Mouse (Mus musculus) cerebellum, postnatal 4 days (tissue): ENCODE measurements around the gene Ccnd2.

Experiments
- DNase-seq, 2 experiments: peaks; one replicate each; pipeline ENCODE4 v3.0.0; 2022; ENCODE audit warnings: low spot score in 2 of 2, mixed read lengths in 1 of 2

Gene Ccnd2

DNA sequence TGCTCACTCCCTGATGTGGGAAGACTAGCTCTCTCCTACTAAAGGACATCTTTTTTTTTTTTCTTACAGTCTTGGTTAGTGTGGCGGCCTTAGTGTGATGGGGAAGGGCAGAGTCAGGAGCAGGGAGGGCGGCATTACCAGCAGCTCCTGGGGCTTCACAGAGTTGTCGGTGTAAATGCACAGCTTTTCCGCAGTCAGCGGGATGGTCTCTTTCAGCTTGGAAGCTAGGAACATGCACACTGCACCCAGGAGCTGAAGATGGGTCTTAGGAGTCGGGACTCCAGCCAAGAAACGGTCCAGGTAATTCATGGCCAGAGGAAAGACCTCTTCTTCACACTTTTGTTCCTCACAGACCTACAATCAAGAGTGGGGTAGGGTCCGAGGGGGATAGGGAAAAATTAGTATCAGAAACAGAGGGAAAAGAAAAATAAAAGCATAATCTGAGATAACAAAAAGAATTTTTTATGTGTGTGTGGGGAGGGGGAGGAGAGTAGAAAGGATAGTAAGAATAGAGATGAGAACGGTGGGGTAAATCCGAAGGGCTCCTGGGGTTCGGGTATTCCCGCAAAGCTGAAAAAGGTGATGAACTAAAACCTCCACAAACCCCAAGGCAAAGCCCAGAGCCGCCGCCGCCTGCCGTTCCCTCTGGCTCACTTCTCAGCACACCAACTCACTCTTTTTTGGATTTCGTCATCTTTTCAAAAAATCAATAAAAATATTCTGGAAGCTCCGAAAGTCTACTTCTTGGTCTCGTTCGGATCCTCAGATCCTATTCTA lies 3.3 kb downstream of the Ccnd2 start:
- DNase-seq: no peak

DNA sequence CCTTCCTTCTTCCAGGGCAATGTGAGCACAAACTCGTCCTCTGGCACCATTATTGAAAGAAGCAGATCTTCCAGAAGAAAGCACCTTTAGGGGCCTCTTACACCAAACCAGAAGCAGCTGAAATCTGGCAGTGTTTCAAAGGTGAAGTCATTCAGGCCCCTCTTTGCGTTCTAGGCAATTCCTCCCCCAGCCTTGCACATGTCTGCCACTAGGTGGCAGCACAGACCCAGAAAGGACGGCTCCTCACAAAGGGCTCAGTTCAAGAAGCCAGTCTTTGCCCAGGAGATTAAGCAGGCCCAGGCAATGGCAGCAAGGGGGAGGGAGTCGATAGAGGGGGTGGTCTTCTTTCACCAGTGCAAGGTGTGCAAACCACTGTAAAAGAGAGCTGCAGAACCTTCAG lies 4.3 kb downstream of the Ccnd2 start:
- peak; percentile 79 to 92 for DNase-seq

DNA sequence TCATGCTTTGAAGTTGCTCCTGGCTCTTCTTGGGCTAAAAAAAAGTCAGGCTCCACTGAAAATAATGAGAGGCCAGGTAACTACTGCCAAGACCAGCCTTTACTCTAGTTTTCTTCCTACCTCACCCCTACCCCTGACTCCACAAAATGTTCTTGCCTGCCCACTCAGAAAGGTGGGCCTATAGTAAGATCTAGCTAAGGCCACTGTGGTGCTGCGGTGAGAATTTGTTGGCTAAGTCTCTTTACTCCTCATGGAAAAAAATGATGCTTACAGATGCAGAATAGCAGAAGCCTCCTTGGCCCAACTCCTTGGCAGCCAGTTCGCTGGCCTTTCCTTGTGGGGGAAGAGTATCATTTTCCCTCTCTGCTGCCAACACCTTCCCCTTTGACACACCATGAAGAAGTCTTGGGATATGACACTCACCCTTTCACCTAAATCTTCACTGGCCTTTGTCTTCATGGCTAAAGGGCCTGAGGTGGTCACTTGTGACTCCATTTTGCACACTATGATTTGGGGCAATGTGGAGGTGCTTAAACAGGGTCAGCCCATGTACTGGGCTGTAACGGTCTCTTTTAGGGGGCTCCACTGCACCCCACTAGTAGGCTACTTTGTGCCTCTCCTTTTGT lies 5.6 kb downstream of the Ccnd2 start:
- no peak for DNase-seq

DNA sequence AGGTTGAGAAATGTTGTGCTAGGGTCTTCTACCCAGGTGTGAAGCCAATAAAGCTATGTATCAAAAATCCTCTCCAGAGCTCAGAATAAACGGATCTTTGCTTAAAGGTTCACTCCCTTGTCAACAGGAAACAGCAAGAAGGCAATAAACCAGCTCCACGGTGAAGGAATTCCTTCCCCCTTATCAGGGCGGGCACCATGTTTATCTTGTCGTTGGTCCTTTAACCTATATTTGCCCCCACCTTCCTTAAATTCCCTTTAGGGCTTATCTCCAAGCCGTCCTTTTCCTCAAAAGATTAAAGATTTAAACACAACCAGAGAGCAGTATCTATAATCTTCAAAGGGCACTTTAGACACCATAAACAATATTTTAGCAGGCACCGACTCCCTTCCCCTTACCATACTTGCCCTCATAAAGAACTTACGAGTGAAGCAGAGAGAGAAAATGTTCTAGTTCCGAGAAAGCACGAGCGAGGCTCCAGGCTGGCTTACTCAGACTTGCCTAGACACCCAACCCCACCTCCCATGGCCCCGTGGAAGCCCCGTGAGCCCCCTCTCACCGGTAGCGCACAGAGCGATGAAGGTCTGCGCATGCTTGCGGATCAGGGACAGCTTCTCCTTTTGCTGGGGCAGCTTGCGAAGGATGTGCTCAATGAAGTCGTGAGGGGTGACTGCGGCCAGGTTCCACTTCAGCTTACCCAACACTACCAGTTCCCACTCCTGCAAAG lies 6.4 kb downstream of the Ccnd2 start:
- DNase-seq: no peak

DNA sequence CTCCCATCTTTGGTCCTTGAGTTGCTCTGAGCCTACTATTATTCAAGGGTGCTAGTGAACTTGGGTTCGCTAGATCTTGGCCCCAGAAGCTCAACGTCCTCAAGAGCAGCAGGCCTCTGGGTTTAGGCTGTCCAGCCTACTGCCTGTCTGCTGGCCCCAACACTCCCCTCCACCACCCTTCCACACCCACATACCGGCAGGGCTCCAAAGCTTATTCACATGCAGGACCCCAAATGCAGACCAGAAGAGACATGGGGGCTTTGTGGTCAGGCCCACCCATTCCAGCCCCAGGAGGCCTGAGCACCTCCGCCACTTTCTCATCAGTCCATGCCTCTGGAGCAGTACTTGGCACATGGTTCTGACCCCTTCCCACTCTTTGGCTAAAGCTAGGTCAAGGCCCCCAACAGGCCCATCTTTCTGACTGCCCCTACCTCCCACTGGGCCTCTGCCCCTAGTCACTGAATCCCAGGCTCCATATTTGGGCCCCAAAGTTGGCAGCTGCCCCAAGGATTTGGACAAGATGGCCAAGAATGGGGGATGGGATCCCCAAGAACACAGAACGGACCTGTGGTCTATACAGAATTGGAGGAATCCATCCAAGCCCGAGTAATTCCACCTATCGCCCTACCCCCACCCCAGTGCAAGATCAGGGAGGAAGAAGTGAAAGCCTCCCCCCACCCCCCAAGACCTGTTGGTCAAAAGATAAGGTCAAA lies 8.3 kb downstream of the Ccnd2 start:
- no peak for DNase-seq

DNA sequence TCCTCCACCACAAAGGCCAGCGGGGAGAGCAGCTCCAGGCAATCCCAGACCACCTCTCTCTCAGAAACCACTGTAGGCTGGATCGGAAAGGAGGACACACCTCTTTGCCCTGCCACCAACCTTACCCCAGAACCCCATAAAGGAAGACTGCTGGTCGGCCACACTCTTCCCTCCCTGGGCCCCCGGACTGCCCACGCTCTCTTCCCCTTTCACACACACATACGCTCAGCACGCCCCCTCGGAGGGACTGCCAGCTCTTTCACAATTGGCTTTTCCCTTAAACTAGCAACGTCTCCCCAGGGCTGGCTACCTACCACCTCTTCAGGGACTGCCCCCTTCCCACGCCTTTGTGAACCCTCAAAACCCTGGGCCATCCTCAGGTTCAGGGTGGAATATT lies 8.9 kb downstream of the Ccnd2 start:
- DNase-seq: no peak

DNA sequence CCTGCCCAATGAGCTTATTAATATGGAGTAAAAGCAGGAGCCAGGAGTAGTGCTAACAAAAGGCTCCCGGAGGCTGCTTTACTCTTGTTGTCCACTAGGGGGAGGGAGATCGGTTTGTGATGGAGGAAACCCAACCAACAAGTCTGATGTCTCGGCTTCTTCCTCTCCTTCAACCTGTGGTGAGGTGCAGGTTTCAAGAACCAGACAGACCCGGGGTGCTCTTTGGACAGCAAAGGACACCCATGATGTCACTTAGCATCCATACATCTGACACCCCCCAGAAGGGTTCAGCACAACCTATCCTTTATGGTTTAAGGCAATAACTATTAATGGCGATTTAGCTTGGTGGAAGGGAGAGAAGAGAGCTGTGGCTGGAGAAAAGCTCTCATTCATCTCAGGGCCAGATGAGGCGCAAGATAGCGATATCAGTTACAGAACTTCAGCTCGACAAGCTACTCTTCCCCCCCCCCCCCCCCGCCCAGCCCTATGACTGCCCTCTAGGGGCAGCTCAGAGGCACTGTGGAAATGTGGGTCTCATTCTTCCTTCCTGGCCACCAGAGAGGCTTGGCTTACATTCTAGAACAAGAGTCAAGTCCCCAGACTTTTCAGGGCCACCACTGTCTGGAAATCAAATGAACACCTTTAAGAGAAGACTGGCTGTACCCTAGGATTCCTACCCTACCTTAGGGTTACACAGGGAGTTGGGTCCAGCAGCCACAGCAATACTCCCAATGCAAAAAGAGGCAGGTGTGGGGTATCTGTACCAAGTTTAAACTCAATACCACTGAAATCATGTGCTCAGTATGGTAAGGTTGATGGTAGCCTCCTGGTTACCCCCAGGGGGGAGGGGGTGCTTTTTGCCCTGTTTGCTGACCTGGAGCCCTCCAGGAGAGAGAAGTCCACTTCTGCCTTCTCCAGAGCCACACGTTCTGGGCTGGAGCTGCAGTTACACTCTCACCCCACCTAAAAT lies 9.6 kb downstream of the Ccnd2 start:
- no peak for DNase-seq

DNA sequence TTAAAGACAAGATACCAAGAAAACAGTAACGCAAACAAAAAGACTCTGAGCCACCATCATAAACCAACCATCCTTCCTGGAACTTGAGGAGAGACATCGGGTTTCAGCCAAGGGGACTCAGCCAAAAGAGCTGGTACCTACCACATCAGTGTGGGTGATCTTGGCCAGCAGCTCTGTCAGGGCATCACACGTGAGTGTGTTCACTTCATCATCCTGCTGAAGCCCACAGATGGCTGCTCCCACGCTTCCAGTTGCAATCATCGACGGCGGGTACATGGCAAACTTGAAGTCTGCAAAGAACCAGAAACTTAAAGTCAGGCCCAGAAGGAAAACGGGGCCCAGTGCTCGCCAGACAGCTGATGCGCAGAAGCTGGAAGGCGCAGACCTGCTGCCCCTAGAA lies 13.0 kb downstream of the Ccnd2 start:
- no peak for DNase-seq

DNA sequence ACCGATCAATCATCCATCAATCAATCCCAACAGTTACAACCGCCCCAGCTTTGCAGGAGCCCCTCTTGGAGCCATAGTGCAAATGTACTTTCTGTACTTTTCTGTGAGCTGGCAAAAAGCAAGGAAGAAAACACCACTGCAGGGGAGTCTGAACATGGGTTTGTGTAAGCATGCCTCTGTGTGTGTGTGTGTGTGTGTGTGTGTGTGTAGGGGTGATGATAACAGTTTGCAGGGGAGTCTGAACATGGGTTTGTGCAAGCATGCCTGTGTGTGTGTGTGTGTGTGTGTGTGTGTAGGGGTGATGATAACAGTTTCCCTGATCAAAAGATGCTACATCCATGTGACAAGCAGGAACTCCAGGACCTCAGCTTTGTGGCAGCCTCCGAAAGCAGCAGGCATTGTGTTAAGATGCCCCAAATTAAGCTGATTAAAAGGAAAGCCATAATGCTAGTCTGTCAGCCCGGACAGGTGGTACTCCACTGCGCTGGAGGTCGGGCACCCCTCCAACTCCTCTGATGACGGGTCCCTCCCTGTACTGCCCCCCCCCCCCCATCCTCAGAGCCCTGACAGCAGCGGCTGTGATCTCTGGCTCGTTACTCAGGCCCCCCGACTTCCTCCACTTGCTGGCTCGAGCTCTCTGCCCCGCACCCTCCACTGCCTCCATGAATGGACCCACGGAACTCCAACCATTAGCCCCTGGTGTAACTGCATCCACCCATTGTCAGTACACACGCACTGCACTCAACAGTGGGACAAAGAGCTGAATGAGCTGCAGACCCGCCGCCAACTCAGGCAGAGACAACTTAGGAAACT lies 18.4 kb downstream of the Ccnd2 start:
- peak in 1 of 2 experiments; percentile 64 for DNase-seq

DNA sequence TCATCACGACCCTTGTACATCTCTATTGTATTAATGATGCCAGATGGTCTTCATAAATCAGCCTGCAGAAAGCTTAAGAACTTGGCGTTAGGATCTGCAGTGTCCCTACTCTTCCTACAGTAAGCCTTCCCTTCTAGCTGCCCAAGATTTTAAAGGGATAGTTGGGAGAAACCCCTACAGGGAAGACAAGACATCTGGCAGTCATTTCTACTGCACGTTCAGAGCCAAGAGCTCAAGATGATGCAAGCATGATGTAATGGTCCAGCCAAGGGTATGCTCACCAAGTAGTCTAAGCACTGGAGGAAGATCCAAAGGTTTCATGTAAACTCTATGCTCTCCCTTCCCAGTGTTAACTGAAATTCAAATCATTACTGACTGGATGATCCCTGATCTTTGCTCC lies 19.3 kb downstream of the Ccnd2 start:
- no peak for DNase-seq

DNA sequence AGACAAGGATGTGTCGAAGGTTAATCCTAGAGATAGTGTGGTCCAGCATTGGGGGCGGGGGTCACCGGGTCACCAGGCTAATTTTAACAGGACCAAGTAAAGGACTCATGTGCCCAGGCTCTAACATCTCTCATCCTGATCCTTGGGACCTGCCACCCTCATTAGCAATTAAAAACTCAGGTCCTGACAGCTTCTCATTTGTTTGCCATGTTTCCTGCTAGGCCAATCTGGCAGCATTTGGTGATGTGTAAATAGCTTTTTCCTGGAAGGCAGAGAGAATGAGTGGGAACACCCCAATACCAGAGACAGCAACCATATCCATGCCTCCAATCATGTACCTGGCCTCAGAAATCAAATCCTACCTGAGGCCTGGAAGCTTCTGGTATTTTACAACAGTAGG lies 20.0 kb downstream of the Ccnd2 start:
- no peak for DNase-seq

DNA sequence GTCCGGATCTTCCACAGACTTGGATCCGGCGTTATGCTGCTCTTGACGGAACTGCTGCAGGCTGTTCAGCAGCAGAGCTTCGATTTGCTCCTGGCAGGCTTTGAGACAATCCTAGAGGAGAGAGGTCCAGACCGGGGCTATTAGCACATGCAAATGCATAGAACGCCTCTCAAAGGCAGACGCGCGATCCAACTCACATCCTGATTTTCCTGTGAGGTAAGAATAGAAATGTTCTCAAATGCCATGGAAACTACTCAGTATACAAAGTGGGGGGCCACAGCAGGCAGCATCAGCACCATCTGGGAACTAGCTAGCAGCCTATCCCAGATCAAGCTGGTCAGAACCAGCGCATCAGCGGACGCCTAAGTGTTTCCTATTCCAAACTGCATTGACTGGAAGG lies 21.6 kb downstream of the Ccnd2 start:
- DNase-seq: no peak

DNA sequence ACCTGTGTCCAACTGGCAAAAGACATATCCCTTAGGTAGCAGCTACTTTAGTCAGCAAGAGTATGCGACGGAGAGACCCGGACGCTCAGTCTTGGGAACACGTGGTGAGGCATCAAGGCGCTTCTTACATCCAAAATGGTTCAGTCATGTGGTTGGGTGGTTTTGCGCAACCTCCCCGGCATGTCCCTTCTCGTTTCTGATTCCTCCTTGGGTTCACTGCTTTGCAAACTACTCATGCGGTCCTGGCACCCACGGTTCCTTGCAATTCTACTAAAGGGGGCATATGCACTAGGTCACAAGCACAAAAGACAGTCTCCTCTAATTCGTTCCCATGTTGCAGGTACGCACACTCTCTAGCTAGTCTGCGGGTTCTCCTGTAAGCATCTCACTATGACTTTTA lies 22.3 kb downstream of the Ccnd2 start:
- no peak for DNase-seq

DNA sequence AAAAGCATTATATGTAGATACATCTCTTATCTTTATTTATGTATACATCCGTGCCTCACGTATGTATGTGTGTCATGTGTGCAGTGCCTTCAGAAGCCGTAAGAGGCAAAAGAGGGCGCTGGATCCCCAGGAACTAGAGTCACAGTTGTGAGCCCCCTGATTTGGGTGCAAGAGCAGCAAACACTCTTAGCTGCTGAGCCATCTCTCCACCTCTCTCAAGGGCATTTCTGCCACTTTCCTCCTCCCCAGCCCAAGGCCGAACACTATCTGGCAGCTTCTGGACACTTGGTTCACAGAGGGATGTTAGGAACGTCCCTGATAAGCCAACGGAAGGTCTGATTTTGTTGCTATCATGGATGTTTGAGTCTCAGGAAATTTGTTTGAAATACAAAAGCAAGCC lies 28.5 kb downstream of the Ccnd2 start:
- DNase-seq: no peak

DNA sequence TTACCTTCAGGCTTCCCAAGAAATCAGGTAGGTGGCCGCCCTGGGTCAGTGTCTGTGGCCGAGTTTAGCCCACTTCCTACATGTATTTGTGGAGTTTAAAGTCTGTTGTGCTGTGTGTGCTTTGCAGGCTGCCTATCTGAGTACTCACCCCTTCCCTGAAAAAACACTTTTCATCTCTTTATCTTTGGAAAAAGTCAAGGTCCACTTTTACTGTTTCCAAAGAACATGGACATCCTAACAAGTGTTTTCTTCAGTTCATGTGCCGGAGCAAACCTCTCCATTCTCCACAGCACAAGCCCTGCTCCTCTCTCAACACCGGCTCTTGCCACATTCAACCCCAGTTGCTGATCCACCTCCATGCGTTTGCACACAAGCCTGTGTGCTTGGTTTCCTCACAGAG lies 29.0 kb downstream of the Ccnd2 start:
- DNase-seq: no peak

DNA sequence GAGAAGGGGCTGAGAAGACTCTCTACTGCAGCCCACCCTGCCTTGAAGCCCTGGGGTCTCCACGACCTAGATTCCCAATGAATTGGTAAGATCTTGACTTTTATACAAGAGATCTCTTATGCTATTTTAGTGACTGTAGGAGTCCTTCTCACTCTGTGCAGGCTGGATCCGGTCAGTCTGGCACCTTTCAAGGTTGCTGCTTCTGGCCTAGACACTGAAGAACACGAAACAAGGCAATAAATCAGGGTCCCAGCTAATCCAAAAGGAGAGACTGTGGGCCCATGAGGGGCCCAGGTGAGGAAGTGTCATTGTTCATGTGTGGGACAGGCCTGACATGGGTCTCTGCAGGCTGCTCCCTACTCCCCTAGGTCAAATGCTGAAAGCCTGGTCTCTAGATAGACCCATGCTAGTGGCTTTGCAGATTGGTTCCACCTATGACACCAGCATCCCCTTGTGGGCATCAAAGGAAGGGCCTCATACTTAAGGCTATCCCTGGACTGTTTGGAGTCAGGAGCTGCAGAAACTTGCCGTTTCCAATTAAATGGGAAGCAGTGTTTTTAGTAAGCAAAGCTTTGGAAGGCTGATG lies 29.7 kb downstream of the Ccnd2 start:
- no peak for DNase-seq

DNA sequence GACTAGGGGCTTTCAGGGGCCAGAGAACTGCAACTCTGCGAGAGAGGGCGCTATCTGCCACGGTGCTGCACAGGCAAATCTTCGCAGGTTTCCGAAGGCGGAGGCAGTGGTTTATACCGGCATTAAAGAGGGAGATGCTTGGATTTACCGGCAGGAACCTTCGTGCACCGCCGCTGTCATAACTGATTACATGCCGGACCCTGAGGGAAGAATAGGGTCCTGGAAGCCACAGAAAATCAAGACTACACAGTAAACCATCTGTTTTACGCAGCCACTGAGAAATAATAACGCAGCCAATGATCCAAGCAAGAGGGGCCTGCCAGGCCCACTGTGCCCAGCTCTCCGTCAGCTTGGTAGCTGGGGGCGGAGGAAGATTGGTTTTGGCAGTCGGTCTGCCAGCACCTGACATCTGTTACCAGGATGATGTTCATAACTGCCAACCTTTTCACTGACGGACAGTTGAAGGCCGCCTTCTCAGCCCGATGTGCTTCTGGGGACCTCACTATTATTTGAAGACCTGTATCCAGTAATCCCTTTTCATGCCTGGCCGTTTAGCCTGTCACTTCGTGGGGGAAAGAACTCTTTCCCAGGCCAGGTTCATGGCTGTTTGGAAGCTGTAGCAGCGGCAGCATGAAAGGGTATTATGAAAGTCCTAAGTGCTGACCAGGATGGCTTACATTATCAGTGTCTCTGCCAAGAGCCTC lies 37.1 kb downstream of the Ccnd2 start:
- DNase-seq: peak in 1 of 2 experiments; percentile 67

DNA sequence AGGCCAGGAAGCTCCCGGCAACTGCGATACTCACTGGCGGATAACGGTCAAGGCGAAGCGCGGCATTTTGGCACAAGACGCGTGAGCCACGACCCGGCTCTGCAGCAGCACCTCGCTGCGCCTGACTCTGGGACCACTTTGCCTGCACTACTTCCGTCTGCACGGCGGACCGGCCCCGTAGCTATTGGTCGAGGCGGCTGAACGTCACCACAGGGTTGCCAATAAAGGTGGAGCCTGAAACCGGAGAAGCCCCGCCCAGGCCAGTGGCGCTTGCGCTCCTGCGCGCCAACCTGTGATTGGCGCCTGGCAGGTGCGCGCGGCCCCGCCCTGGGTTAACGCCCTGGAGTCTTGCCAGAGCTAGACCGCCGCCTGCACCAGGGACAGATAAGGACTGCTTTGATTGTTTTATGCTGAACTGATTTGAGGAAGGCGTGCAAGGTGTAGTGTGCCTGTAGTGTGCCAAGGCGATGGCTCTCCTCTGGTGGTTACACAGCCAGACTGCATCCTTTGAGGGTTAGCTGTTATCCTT lies 42.5 kb downstream of the Ccnd2 start, which contains the start of gene Tigar:
Gene Tigar (minus strand): TSS at position 156 of the 529 bp plus-strand sequence.
- DNase-seq: peak; percentile 85 to 93
